ENCODE assay signal across 23 mouse cellular contexts in the genomic region with DNA sequence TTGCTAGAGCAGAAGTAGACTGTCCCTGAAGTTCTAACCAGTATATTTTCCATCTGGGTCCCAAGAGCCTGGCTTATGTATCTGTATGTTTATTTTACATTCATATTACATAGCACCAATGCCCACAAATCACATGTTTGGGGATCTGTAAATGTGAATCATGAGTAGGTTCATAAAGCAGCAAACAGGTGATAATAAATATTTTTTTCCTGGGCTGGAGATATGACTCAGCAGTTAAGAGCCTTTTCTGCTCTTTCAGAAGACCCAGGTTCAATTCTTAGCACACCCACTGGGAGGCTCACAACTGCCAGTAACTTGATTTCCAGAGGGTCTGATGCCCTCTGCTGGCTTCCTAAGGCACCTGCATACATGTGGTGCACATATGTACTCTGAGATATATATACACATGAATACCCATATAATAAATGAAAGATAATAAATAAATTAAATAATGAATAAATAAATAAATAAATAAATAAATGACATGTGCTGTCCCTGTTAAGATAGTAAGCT. TPM values are rescaled to one million over a fixed set of nuclear protein-coding genes. Genes with fewer than 3 reads are reported as not detected.
A peak's percentile ranks its signal among the peaks of the same experiment; 100 is the strongest.
DNase-seq lines count a peak whose midpoint lies in the region; ATAC-seq and TF ChIP-seq lines count a peak whose summit lies in the region.
"Had no signal": no experiment of that assay in that cellular context is flagged by ENCODE, and none has a peak within 500 bp of the region (broad histone marks: within the 10 kb centered on the region; RNA-seq: fewer than 3 reads in every experiment).

No protein-coding gene starts in this region.

- no peak overlapping the region for H3K4me3 ChIP-seq in hindbrain, postnatal 0 days (ENCODE audit: low read length)
- no peak overlapping the region for H3K4me3 ChIP-seq in hindbrain, embryonic 13.5 days
- no peak overlapping the region for H3K4me3 ChIP-seq in ES-Bruce4 (ENCODE audit: low read depth, low read length)
- no peak overlapping the region for H3K4me3 ChIP-seq in bone marrow, adult 2 months (replicated peaks; ENCODE audit: control insufficient read depth, low read depth, low read length)
- H3K4me3 ChIP-seq: embryonic facial prominence, embryonic 15.5 days; heart, embryonic 12.5 days; limb, embryonic 10.5 days; midbrain, embryonic 13.5 days; myocyte had no signal

- intact Hi-C loops in left cerebral cortex, postnatal 25 days (cut with DNase I), result no loop called here

- peak; percentile 13 for TF ChIP-seq CTCF in hindbrain, postnatal 0 days (IDR thresholded peaks at IDR 0.05; ENCODE audit: low read depth)
- TF ChIP-seq CTCF in ES-Bruce4 (IDR thresholded peaks at IDR 0.05; ENCODE audit: low read depth, low read length), result peak; percentile 18
- 0 out of 2 replicates have a peak, but pooled peaks have one; percentile 7 for TF ChIP-seq CTCF in bone marrow, adult 2 months (IDR thresholded peaks at IDR 0.05; ENCODE audit: control insufficient read depth, insufficient read depth, low read length)

- no peaks in the 10 kb centered on the region for H3K27me3 ChIP-seq in hindbrain, postnatal 0 days (ENCODE audit: insufficient read depth, low read length)
- H3K27me3 ChIP-seq in hindbrain, embryonic 13.5 days, result no peaks in the 10 kb centered on the region
- H3K27me3 ChIP-seq in ES-Bruce4 (ENCODE audit: control insufficient read depth, insufficient read depth, low read length, poor library complexity, severe bottlenecking), result no peaks in the 10 kb centered on the region
- H3K27me3 ChIP-seq: embryonic facial prominence, embryonic 15.5 days; heart, embryonic 12.5 days; midbrain, embryonic 13.5 days had no signal

- no peaks in the 10 kb centered on the region for H3K36me3 ChIP-seq in hindbrain, postnatal 0 days (ENCODE audit: insufficient read depth, low read length)
- no peaks in the 10 kb centered on the region for H3K36me3 ChIP-seq in hindbrain, embryonic 13.5 days
- H3K36me3 ChIP-seq in ES-Bruce4 (ENCODE audit: control insufficient read depth, insufficient read depth, low read length, poor library complexity, severe bottlenecking), result no peaks in the 10 kb centered on the region
- H3K36me3 ChIP-seq: embryonic facial prominence, embryonic 15.5 days; heart, embryonic 12.5 days; limb, embryonic 10.5 days; midbrain, embryonic 13.5 days had no signal

- H3K9ac ChIP-seq in hindbrain, postnatal 0 days (replicated peaks; ENCODE audit: low read length), result no peak overlapping the region
- H3K9ac ChIP-seq in hindbrain, embryonic 13.5 days, result no peak overlapping the region
- no peak overlapping the region for H3K9ac ChIP-seq in ES-Bruce4 (ENCODE audit: low read depth, poor library complexity, severe bottlenecking)
- H3K9ac ChIP-seq: embryonic facial prominence, embryonic 15.5 days; heart, embryonic 12.5 days; midbrain, embryonic 13.5 days had no signal

- H3K27ac ChIP-seq in hindbrain, postnatal 0 days, result no peak overlapping the region
- no peak overlapping the region for H3K27ac ChIP-seq in hindbrain, embryonic 13.5 days
- H3K27ac ChIP-seq in ES-Bruce4 (ENCODE audit: insufficient read depth, low read length), result no peak overlapping the region
- H3K27ac ChIP-seq in bone marrow, adult 2 months (ENCODE audit: control insufficient read depth, insufficient read depth, low read depth, low read length, poor library complexity), result no peak overlapping the region
- H3K27ac ChIP-seq: embryonic facial prominence, embryonic 15.5 days; limb, embryonic 10.5 days; macrophage; midbrain, embryonic 13.5 days had no signal

- H3K4me1 ChIP-seq in hindbrain, postnatal 0 days (ENCODE audit: insufficient read depth, low read length), result no peaks in the 10 kb centered on the region
- 0 out of 2 replicates have a peak, but pooled peaks cover 3% of the 10 kb centered on the region for H3K4me1 ChIP-seq in hindbrain, embryonic 13.5 days (replicated peaks)
- no peaks in the 10 kb centered on the region for H3K4me1 ChIP-seq in ES-Bruce4 (ENCODE audit: control insufficient read depth, insufficient read depth, low read length)
- no peaks in the 10 kb centered on the region; the same call in none of the 2 replicates for H3K4me1 ChIP-seq in bone marrow, adult 2 months (ENCODE audit: control insufficient read depth, insufficient read depth, low read length)
- H3K4me1 ChIP-seq: embryonic facial prominence, embryonic 15.5 days; limb, embryonic 10.5 days had no signal

- TF ChIP-seq EP300 in ES-Bruce4 (IDR thresholded peaks at IDR 0.05; ENCODE audit: insufficient read depth, low read depth, low read length), result no peak

- H3K4me2 ChIP-seq in hindbrain, postnatal 0 days (ENCODE audit: low read depth, low read length), result no peak overlapping the region
- no peak overlapping the region for H3K4me2 ChIP-seq in hindbrain, embryonic 13.5 days
- H3K4me2 ChIP-seq: embryonic facial prominence, embryonic 15.5 days; heart, embryonic 12.5 days; midbrain, embryonic 13.5 days had no signal

- TF ChIP-seq POLR2A in ES-Bruce4 (IDR thresholded peaks at IDR 0.05; ENCODE audit: insufficient read depth, low read length), result no peak
- no peak for TF ChIP-seq POLR2A in bone marrow, adult 2 months (IDR thresholded peaks at IDR 0.05; ENCODE audit: borderline replicate concordance, control insufficient read depth, low read depth, low read length)

- ATAC-seq in hindbrain, postnatal 0 days, result no peak
- no peak for ATAC-seq in hindbrain, embryonic 13.5 days (ENCODE audit: low FRiP score)
- ATAC-seq: activated CD4-positive, CD25-positive, alpha-beta regulatory T cell, adult 4 months; hindbrain, embryonic 16.5 days; midbrain, embryonic 13.5 days had no signal

- H3K9me3 ChIP-seq in hindbrain, postnatal 0 days (ENCODE audit: low read length), result no peaks in the 10 kb centered on the region
- H3K9me3 ChIP-seq in hindbrain, embryonic 13.5 days, result no peaks in the 10 kb centered on the region
- H3K9me3 ChIP-seq in ES-Bruce4 (replicated peaks; ENCODE audit: control insufficient read depth, insufficient read depth, low read length, poor library complexity, severe bottlenecking), result no peaks in the 10 kb centered on the region
- H3K9me3 ChIP-seq: embryonic facial prominence, embryonic 15.5 days; heart, embryonic 12.5 days; limb, embryonic 10.5 days had no signal

- DNase-seq in hindbrain, postnatal 0 days (ENCODE audit: low spot score), result no peak
- DNase-seq in 416B (ENCODE audit: low read depth), result peak; percentile 27
- no peak for DNase-seq in adrenal gland, adult 18-20 months (ENCODE audit: low spot score in 2 of 2)
- no peak for DNase-seq in left cerebral cortex, postnatal 25 days (ENCODE audit: low spot score in 2 of 2)
- DNase-seq: adrenal gland, postnatal 14 days; cerebellum, adult 18-20 months; cerebellum, postnatal 36 days; heart, postnatal 14 days; kidney, adult 2 months; kidney, postnatal 10 days; lung, adult 18-20 months; right cerebral cortex, postnatal 25 days had no signal

RNA-seq across cellular contexts. Expression of a gene that starts 27.4 kb away (rescaled TPM):
- 208 and 218 TPM in 2 replicates for total RNA-seq in hindbrain, postnatal 0 days (2014; rRNA removed)
- polyA plus RNA-seq in hindbrain, postnatal 0 days (2015; fragmentation: Nextera tagmentation; extraction: Ambion mirVana), result 229 and 265 TPM in 2 replicates
- 374 and 390 TPM in 2 replicates for polyA plus RNA-seq in hindbrain, embryonic 13.5 days (2015; fragmentation: Nextera tagmentation; extraction: Ambion mirVana)
- polyA plus RNA-seq in ES-Bruce4 (2011; ENCODE audit: insufficient read depth, insufficient read length, low read depth, missing spikeins), result 117 and 134 TPM in 2 replicates
- 8.7 and 23.1 TPM in 2 replicates for polyA plus RNA-seq in bone marrow, adult 2 months (2011; ENCODE audit: insufficient read depth, insufficient read length, low replicate concordance, missing spikeins)
- total RNA-seq in adrenal gland, adult 18-20 months (2021), result 10 to 100 TPM; 17.5 to 30.5 TPM
- total RNA-seq in left cerebral cortex, postnatal 25 days (2021), result 100 to 1,000 TPM; 224 to 237 TPM
